Mouse (Mus musculus) liver, embryonic 14.5 days (tissue): Measurements from ENCODE around the gene Sh3pxd2b.

Source experiments
- CTCF ChIP-seq: IDR thresholded peaks from 2 replicates; pipeline ENCODE4 v1.5.1; 2016; ENCODE audit warnings: antibody characterized with exemption, low read depth, control low read depth
- EP300 ChIP-seq: IDR thresholded peaks from 2 replicates; pipeline ENCODE4 v1.6.1; 2016; ENCODE audit warnings: antibody characterized with exemption, low read depth

DNA sequence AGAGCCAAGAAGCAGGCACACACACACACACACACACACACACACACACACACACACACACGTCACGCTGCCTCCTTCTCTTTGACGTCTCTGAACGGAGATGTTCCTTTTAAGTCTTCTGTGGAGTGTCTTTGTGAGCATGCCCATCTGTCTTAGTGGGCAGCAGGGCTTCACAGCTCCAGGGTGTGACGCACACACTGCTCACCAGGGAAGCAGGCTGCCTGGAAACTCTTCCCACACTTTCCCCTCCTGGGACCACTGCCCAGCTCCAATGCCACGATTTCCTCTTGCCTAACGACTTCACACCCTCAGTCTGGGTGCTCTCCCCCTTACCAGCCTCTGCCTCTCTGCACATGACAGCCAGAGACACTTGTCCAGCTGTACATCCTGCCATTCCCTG is 55.1 kb downstream of the Sh3pxd2b start:
- TF ChIP-seq CTCF: no peak
- no peak for TF ChIP-seq EP300
